Mouse (Mus musculus) testis, adult 2 months (tissue): ENCODE results near the gene Mta3.

Experiments used
- CTCF ChIP-seq: fragments of 200-500 bp; IDR thresholded peaks from 2 replicates; pipeline ENCODE4 v1.5.1; 2012; ENCODE audit warnings: low read depth, mild to moderate bottlenecking, inconsistent platforms, low read length, moderate library complexity; ENCODE audit not compliant: control insufficient read depth, insufficient read depth, insufficient replicate concordance
- POLR2A ChIP-seq: fragments of 200-500 bp; IDR thresholded peaks from 2 replicates; pipeline ENCODE4 v1.6.1; 2012; ENCODE audit warnings: low read depth, mild to moderate bottlenecking, inconsistent platforms, low read length, moderate library complexity; ENCODE audit not compliant: control insufficient read depth

GRCm38 (mm10) chr17:83812200-83812944 lies 106.4 kb downstream of the Mta3 start:
- TF ChIP-seq CTCF: no peak
- TF ChIP-seq POLR2A: no peak
